In genomic region chr10:116394585-116394984, GRCm38 (mm10) we compare ENCODE assay signal across 16 mouse cellular contexts.
DNase-seq lines count a peak whose midpoint lies in the region; ATAC-seq and TF ChIP-seq lines count a peak whose summit lies in the region.
"Had no signal": no experiment of that assay in that cellular context is flagged by ENCODE, and none has a peak within 500 bp of the region (broad histone marks: within the 10 kb centered on the region; RNA-seq: fewer than 3 reads in every experiment).

No protein-coding gene starts in this region.

- no peaks in the 10 kb centered on the region for H3K36me3 ChIP-seq in lung, embryonic 14.5 days (ENCODE audit: insufficient read depth)
- H3K36me3 ChIP-seq in liver, embryonic 16.5 days (ENCODE audit: control insufficient read depth, insufficient read depth), result no peaks in the 10 kb centered on the region
- H3K36me3 ChIP-seq in forebrain, embryonic 13.5 days (ENCODE audit: poor library complexity, severe bottlenecking), result no peaks in the 10 kb centered on the region
- H3K36me3 ChIP-seq: embryonic facial prominence, embryonic 12.5 days; G1E; hindbrain, embryonic 13.5 days had no signal

- H3K9me3 ChIP-seq in lung, embryonic 14.5 days (ENCODE audit: low read depth, low read length), result no peaks in the 10 kb centered on the region
- no peaks in the 10 kb centered on the region for H3K9me3 ChIP-seq in liver, embryonic 16.5 days (replicated peaks; ENCODE audit: control insufficient read depth, low read length)
- no peaks in the 10 kb centered on the region for H3K9me3 ChIP-seq in forebrain, embryonic 13.5 days (replicated peaks)
- H3K9me3 ChIP-seq: embryonic facial prominence, embryonic 12.5 days; hindbrain, embryonic 13.5 days had no signal

- H3K9ac ChIP-seq in lung, embryonic 14.5 days, result no peak overlapping the region
- no peak overlapping the region for H3K9ac ChIP-seq in liver, embryonic 16.5 days (ENCODE audit: low read depth, low read length)
- H3K9ac ChIP-seq in forebrain, embryonic 13.5 days, result no peak overlapping the region
- H3K9ac ChIP-seq: embryonic facial prominence, embryonic 12.5 days; forebrain, postnatal 0 days; hindbrain, embryonic 13.5 days had no signal

- TF ChIP-seq CTCF in lung, embryonic 14.5 days (IDR thresholded peaks at IDR 0.05; ENCODE audit: low read depth), result no peak
- TF ChIP-seq CTCF in lung, adult 2 months (IDR thresholded peaks at IDR 0.05; ENCODE audit: insufficient read depth, low read length), result no peak

- no peaks in the 10 kb centered on the region for H3K27me3 ChIP-seq in lung, embryonic 14.5 days (ENCODE audit: insufficient read depth, low read length)
- no peaks in the 10 kb centered on the region for H3K27me3 ChIP-seq in liver, embryonic 16.5 days (ENCODE audit: control insufficient read depth, insufficient read depth, low read depth, low read length)
- H3K27me3 ChIP-seq in forebrain, embryonic 13.5 days, result no peaks in the 10 kb centered on the region
- H3K27me3 ChIP-seq: embryonic facial prominence, embryonic 12.5 days had no signal

- no peak for TF ChIP-seq POLR2A in lung, adult 2 months (IDR thresholded peaks at IDR 0.05; ENCODE audit: borderline replicate concordance, extremely low read depth, low read depth, low read length)

- ATAC-seq in lung, embryonic 14.5 days (ENCODE audit: insufficient read depth), result 0 out of 2 replicates have a peak, but pooled peaks have one; percentile 44
- ATAC-seq in liver, embryonic 16.5 days (ENCODE audit: low read depth), result peak; percentile 11; the same call in 1 of the 2 replicates
- ATAC-seq in forebrain, embryonic 13.5 days, result no peak
- ATAC-seq: forebrain, postnatal 0 days had no signal

- DNase-seq in adrenal gland, adult 2 months, result peak; percentile 72
- DNase-seq in adrenal gland, postnatal 25 days, result no peak
- DNase-seq in lung, embryonic 14.5 days, result peak; percentile 20
- no peak for DNase-seq in lung, adult 2 months
- DNase-seq in adrenal gland, postnatal 10 days, result peak; percentile 63
- no peak for DNase-seq in right cerebral cortex, adult 2 months (ENCODE audit: low spot score in 2 of 2)
- DNase-seq: cerebellum, adult 2 months; forebrain, postnatal 0 days; gastrocnemius, postnatal 14 days; kidney, adult 2 months had no signal

- H3K4me2 ChIP-seq in lung, embryonic 14.5 days, result no peak overlapping the region
- no peak overlapping the region for H3K4me2 ChIP-seq in liver, embryonic 16.5 days (ENCODE audit: low read depth, low read length)
- H3K4me2 ChIP-seq in forebrain, embryonic 13.5 days, result no peak overlapping the region
- H3K4me2 ChIP-seq: embryonic facial prominence, embryonic 12.5 days; hindbrain, embryonic 13.5 days had no signal

- no peak overlapping the region for H3K4me3 ChIP-seq in lung, embryonic 14.5 days (ENCODE audit: low read depth, low read length)
- H3K4me3 ChIP-seq in lung, adult 2 months (replicated peaks; ENCODE audit: extremely low read depth, low read depth, low read length), result no peak overlapping the region
- no peak overlapping the region for H3K4me3 ChIP-seq in liver, embryonic 16.5 days (ENCODE audit: low read depth, low read length)
- no peak overlapping the region for H3K4me3 ChIP-seq in forebrain, embryonic 13.5 days
- H3K4me3 ChIP-seq: embryonic facial prominence, embryonic 12.5 days; hindbrain, embryonic 13.5 days; layer of hippocampus, adult 2 months had no signal

- 37% methylated on average over 4 of the region's 4 CpGs for WGBS in lung, embryonic 14.5 days
- 26% methylated on average over 4 of the region's 4 CpGs for WGBS in lung, adult 2 months
- 4% methylated on average over 4 of the region's 4 CpGs for WGBS in liver, embryonic 16.5 days (ENCODE audit: insufficient replicate concordance)
- 11% methylated on average over 4 of the region's 4 CpGs for WGBS in forebrain, embryonic 13.5 days

- no peaks in the 10 kb centered on the region for H3K4me1 ChIP-seq in lung, embryonic 14.5 days (ENCODE audit: insufficient read depth)
- no peaks in the 10 kb centered on the region for H3K4me1 ChIP-seq in lung, adult 2 months (ENCODE audit: control insufficient read depth, insufficient read depth, low read length)
- no peaks in the 10 kb centered on the region for H3K4me1 ChIP-seq in liver, embryonic 16.5 days (ENCODE audit: control insufficient read depth, low read depth, low read length)
- H3K4me1 ChIP-seq in forebrain, embryonic 13.5 days, result peaks cover 13% of the 10 kb centered on the region

- no peak overlapping the region for H3K27ac ChIP-seq in lung, embryonic 14.5 days (ENCODE audit: low read depth)
- H3K27ac ChIP-seq in liver, embryonic 16.5 days (ENCODE audit: low read length), result no peak overlapping the region
- no peak overlapping the region for H3K27ac ChIP-seq in forebrain, embryonic 13.5 days
- H3K27ac ChIP-seq: embryonic facial prominence, embryonic 12.5 days; layer of hippocampus, adult 2 months had no signal

Comparison
In these comparisons a context has a peak if more than half of its experiments do, and no peak if none do; other contexts are left out.
1. DNase-seq: peak in adrenal gland, adult 2 months (single experiment), lung, embryonic 14.5 days (single experiment) and adrenal gland, postnatal 10 days (single experiment); none in adrenal gland, postnatal 25 days (single experiment), lung, adult 2 months (single experiment) and right cerebral cortex, adult 2 months (0 of 2).